Mouse (Mus musculus): Measurements from ENCODE around the gene Ccl4. TPM values are rescaled to one million over a fixed set of nuclear protein-coding genes. Genes with fewer than 3 reads are reported as not detected.

Ccl4 gene
- polyA plus RNA-seq, 1 experiment from 2014 or later: 0.46 TPM

DNA sequence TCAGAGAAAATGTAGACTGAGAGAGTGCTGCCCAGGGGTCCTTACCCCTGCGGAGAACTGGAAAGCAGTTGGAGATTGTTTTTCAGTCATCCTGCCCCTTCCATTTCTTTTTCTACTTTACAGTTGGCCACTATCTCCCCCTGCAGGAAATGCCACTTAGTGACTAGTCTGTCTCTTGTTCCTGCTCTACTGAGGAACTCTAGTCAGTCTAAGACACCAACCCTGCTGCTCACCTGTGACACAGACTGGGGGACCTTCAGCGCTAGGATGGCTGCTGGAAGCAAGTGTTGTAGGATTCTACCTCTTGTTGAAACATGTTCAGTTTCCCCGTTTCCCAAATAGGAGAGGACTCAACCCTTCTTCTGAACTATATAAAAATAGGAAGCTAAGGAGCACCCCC lies 22.9 kb upstream of the Ccl4 start:
- no peak for ATAC-seq (replicated peaks)
- WGBS: 69% methylated on average over 3 of the region's 3 CpGs
- H3K4me2 ChIP-seq (replicated peaks): no peak overlapping the region

DNA sequence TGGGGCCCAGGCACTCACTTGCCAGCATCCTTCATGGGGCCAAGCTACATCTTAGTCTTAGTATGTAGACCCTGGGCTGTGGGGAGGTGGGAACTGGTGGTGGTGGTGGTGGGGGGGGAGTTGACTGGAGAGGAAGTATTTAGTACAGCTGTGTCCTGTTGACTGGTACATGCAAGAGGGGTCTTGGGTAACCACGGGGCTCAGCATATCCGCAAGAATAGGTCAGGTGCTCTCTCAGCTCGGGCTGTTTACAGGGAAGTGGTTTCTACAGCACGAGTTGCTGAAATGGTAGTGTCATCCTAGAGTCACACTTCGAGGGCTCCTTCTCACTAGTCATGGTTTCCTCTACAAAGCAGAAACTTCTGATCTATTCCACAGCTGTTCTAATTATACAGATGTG lies 22.2 kb upstream of the Ccl4 start:
- no peak for ATAC-seq (replicated peaks)
- Histone ChIP-seq H3K9me3 (no peaks in the 10 kb centered on the region), H3K4me3 (no peak overlapping the region), H3K27me3 (no peaks in the 10 kb centered on the region), H3K36me3 (no peaks in the 10 kb centered on the region), H3K4me2 (replicated peaks) (no peak overlapping the region), H3K9ac (replicated peaks) (no peak overlapping the region), H3K27ac (replicated peaks) (no peak overlapping the region), H3K4me1 (no peaks in the 10 kb centered on the region)
- 92% methylated on average over 5 of the region's 5 CpGs for WGBS

More for the DNA sequence above, 22.9 kb upstream of the Ccl4 start:
- Histone ChIP-seq H3K9me3 (no peaks in the 10 kb centered on the region), H3K4me3 (no peak overlapping the region), H3K27ac (replicated peaks) (no peak overlapping the region), H3K27me3 (no peaks in the 10 kb centered on the region), H3K9ac (replicated peaks) (no peak overlapping the region), H3K36me3 (no peaks in the 10 kb centered on the region), H3K4me1 (no peaks in the 10 kb centered on the region)

DNA sequence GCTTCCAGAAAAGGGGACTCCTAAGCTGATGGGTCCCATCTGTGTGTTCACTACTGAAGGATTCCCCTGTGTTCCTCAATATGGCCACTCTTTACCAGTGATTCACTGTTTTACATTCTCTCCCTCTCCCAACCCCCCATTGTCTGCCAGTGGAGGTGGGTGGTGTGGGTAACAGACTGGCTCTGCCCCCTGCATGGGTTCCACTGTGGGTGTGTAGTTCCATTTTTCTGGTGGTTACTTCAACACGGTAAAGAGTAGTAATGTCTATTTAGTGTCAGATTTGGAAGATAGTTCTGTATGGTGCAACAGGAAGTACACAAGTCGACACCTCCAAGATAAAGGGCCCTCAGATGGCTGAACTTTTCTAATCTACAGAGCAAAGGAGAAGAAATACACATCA lies 21.2 kb upstream of the Ccl4 start:
- 85% methylated on average over 2 of the region's 2 CpGs for WGBS

DNA sequence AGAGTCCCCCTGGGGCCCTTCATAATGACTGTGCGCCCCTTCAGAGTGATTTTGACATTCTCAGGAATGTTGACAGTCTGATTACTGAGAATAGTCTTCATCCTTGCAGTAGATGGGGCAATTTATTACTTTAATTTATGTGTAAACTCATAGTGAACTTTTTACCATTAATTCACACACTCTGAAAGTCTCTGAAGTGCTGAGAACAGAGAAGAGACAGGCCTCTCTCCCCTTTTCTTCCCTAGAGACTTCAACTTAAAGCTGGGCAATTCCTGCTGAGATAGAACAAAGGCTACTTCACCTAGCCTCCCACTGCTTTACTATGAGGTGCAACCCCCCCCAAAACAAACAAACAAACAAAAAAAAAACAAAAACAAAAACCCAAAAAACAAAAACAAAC lies 16.9 kb upstream of the Ccl4 start, which contains the start of gene Rpl9-ps1:
Rpl9-ps1 (minus strand) TSS at position 101 of the 400 bp plus-strand sequence.
- no peak within 1 kb of the TSS for H3K9ac ChIP-seq (replicated peaks)
- no peak for ATAC-seq (replicated peaks)
- no peak within 1 kb of the TSS for H3K27ac ChIP-seq (replicated peaks)
- no peak within 1 kb of the TSS for H3K4me2 ChIP-seq (replicated peaks)
- H3K9me3 ChIP-seq: no peaks in the 10 kb centered on the region
- 85% methylated on average over 1 of the region's 1 CpGs for WGBS
- no peaks in the 10 kb centered on the region for H3K27me3 ChIP-seq
- H3K4me1 ChIP-seq: no peaks in the 10 kb centered on the region
- no peaks in the 10 kb centered on the region for H3K36me3 ChIP-seq
- no peak within 1 kb of the TSS for H3K4me3 ChIP-seq

More for the DNA sequence above, 21.2 kb upstream of the Ccl4 start:
- Histone ChIP-seq H3K36me3 (no peaks in the 10 kb centered on the region), H3K9ac (replicated peaks) (no peak overlapping the region), H3K4me3 (no peak overlapping the region), H3K27ac (replicated peaks) (no peak overlapping the region), H3K4me2 (replicated peaks) (no peak overlapping the region), H3K4me1 (no peaks in the 10 kb centered on the region), H3K9me3 (no peaks in the 10 kb centered on the region), H3K27me3 (no peaks in the 10 kb centered on the region)
- no peak for ATAC-seq (replicated peaks)

DNA sequence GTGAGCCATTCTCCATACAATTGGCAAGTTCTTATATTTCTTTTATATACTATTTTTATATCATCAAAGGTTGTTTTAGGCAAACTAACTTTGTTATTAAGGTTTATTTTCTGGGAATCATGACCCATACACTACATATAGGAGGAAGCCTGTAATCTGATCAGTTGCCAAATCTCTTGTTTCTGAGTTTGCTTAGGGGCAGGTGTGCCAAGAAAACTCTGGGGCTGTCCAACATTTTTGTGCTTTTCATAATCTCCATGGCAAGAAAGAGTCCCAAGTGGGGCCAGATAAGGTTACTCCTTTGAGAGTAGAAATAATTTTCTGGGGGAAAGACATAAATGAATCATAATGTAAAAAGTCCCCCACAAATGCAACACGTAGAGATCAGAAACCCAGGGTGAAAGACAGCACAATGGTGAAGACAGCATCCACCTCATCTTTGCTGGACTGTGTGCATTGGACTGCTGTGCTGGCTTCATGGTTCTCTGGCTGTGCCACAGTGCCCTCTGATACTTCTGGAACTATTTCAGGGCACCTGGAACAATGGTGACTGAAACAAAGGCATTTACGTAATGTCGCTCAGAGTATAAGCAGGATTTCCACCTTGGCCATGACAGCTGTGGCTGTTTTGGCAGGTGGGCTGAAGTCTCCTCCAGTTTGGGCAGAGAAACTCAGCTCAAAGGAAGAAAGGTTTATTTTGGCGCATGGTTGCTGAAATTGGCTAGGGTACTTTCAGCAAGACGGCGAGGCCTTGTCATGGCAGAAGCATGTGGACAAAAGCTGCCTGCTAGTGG lies 15.8 kb upstream of the Ccl4 start:
- H3K9me3 ChIP-seq: no peaks in the 10 kb centered on the region
- H3K36me3 ChIP-seq: no peaks in the 10 kb centered on the region
- H3K27me3 ChIP-seq: no peaks in the 10 kb centered on the region
- no peak overlapping the region for H3K9ac ChIP-seq (replicated peaks)
- no peak for ATAC-seq (replicated peaks)
- no peak overlapping the region for H3K27ac ChIP-seq (replicated peaks)
- H3K4me1 ChIP-seq: no peaks in the 10 kb centered on the region
- H3K4me2 ChIP-seq (replicated peaks): no peak overlapping the region
- WGBS: 95% methylated on average over 6 of the region's 6 CpGs
- no peak overlapping the region for H3K4me3 ChIP-seq

DNA sequence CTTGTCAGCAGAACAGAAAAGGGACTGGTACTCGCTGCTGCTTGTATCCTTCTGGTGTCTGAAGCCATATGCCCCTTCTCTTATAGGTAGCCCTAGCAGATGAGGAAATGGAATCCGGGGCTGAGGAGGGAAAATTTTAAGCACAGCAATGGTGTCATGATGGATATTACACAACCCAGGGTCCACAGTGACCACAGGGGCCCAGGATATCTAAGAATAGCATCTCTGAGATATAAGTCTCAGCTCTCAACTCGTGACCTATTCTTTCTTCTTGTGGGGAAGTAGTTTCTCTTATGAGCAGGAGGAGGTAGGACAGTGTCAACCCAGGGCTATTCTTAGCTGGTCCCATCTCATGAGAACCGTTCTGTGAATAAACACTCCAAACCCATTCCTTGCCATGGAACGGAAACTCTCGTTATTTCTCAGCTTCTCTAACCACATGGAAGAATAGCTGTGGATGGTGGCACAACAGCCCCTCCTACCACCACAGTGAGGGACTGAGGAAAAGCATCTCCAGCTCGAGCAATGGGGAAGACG lies 13.0 kb upstream of the Ccl4 start, which contains the start of gene Ccl3:
Ccl3 (minus strand) TSS at position 51 of the 537 bp plus-strand sequence.
- Histone ChIP-seq H3K4me2 (replicated peaks) (no peak within 1 kb of the TSS), H3K27ac (replicated peaks) (no peak within 1 kb of the TSS), H3K4me3 (no peak within 1 kb of the TSS), H3K9ac (replicated peaks) (no peak within 1 kb of the TSS), H3K9me3 (no peaks in the 10 kb centered on the region), H3K36me3 (no peaks in the 10 kb centered on the region), H3K27me3 (no peaks in the 10 kb centered on the region), H3K4me1 (no peaks in the 10 kb centered on the region)
- ATAC-seq (replicated peaks): no peak
- 80% methylated on average over 8 of the region's 8 CpGs for WGBS

DNA sequence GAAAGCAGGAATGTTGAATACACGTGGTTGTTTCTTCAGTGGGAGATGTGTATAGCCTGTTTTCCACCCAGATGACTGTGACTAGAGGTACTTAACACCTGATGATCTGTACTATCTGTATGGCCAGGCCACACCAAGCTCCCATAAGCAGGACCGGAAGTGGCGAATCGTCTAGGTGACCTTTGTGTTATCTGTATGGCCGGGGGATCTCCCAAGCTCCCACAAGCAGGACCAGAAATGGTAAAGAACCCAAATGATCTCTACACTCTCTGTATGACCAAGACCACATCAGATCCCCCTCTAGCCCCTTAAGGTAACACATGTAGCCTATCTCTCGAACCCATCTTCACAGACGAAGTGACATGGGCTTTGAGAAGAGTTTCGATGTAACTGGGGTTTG lies 7.8 kb upstream of the Ccl4 start:
- H3K27me3 ChIP-seq: no peaks in the 10 kb centered on the region
- H3K9me3 ChIP-seq: no peaks in the 10 kb centered on the region
- no peak overlapping the region for H3K9ac ChIP-seq (replicated peaks)
- no peak overlapping the region for H3K27ac ChIP-seq (replicated peaks)
- no peak overlapping the region for H3K4me2 ChIP-seq (replicated peaks)
- no peaks in the 10 kb centered on the region for H3K4me1 ChIP-seq
- no peak overlapping the region for H3K4me3 ChIP-seq
- 94% methylated on average over 8 of the region's 8 CpGs for WGBS
- no peaks in the 10 kb centered on the region for H3K36me3 ChIP-seq
- no peak for ATAC-seq (replicated peaks)

DNA sequence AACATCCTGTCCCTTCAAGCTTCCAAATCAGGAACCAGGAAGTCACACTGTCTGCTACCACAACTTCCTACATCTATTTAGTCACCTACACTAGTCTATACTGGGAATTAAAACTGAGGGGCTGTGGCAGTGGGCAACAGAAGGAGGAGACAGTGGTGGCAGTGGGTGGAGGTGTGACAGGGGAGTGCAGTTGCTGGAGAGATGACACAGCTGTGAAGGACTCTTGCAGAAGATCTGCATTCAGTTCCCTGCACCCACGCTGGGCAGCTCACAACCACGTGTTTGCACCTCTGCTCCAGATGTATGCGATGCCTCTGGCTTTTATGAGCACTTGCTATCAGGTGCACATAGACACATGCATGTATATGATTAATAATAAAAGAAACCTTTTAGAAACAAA lies 4.9 kb upstream of the Ccl4 start:
- ATAC-seq (replicated peaks): no peak
- no peak overlapping the region for H3K27ac ChIP-seq (replicated peaks)
- no peaks in the 10 kb centered on the region for H3K4me1 ChIP-seq
- H3K9ac ChIP-seq (replicated peaks): no peak overlapping the region
- 91% methylated on average over 3 of the region's 3 CpGs for WGBS
- H3K36me3 ChIP-seq: no peaks in the 10 kb centered on the region
- H3K27me3 ChIP-seq: no peaks in the 10 kb centered on the region
- no peak overlapping the region for H3K4me2 ChIP-seq (replicated peaks)
- H3K4me3 ChIP-seq: no peak overlapping the region
- no peaks in the 10 kb centered on the region for H3K9me3 ChIP-seq

DNA sequence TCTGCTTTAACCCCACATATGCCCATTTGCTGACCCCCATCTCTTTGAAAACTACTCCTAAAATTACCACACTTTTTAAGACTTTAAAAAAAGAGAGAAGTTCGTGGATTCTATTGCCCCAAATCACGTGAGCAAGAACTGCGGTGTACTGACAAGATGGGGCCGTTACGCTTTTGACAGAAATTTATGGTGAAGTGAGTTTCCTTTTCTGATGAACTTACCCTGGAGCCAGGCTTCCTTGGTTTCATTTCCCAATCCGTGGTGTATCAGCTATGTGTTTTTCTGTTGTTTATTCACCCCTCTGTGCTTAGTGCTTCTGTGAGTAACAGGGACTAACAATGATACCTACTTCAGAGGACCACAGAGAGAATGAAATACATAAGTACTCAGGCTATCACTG lies 3.6 kb upstream of the Ccl4 start:
- H3K9me3 ChIP-seq: no peaks in the 10 kb centered on the region
- H3K4me1 ChIP-seq: no peaks in the 10 kb centered on the region
- no peaks in the 10 kb centered on the region for H3K27me3 ChIP-seq
- WGBS: 85% methylated on average over 6 of the region's 6 CpGs
- no peak overlapping the region for H3K4me3 ChIP-seq
- H3K4me2 ChIP-seq (replicated peaks): no peak overlapping the region
- no peak overlapping the region for H3K9ac ChIP-seq (replicated peaks)
- no peak for ATAC-seq (replicated peaks)
- no peaks in the 10 kb centered on the region for H3K36me3 ChIP-seq
- H3K27ac ChIP-seq (replicated peaks): no peak overlapping the region

DNA sequence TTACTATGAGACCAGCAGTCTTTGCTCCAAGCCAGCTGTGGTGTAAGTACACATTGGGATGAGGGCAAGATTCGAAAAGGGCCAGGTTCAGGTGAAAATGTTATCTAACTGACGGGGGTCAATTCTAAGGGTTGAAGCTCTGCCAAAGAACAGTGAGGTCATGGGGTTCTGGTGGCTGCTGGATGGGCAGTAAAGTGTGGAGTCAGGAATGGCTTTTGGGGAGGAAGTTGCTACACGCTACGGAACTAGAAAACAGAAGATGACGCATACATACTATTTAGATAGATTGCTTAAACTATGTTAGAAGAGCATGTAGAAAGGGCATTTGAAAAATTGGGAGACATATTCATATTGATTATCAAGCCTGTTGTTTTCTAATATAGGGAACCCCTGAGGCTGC lies 1.1 kb downstream of the Ccl4 start:
- Histone ChIP-seq H3K9ac (replicated peaks) (no peak overlapping the region), H3K4me3 (no peak overlapping the region), H3K27ac (replicated peaks) (no peak overlapping the region), H3K4me2 (replicated peaks) (no peak overlapping the region), H3K36me3 (no peaks in the 10 kb centered on the region), H3K9me3 (no peaks in the 10 kb centered on the region), H3K27me3 (no peaks in the 10 kb centered on the region), H3K4me1 (no peaks in the 10 kb centered on the region)
- no peak for ATAC-seq (replicated peaks)
- 90% methylated on average over 5 of the region's 5 CpGs for WGBS

DNA sequence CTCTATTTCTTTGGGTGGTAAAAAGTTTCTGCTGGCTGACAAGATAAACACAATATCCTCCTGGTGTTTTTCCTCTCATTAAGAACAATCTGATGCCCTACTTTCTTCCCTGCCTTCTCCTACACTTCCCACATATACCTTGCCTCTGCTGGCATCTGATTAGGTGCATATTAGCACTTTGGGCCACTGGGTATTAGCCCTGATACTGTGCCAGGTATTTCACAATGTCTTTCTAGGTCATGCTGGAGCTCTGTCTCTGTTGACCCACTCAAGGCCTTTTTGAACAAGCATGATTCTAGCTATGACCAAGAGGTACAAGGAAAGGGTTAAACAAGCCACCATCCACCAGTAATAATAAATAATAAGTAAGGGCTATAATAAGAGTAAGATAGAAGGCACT lies 9.4 kb downstream of the Ccl4 start:
- H3K27me3 ChIP-seq: no peaks in the 10 kb centered on the region
- no peaks in the 10 kb centered on the region for H3K9me3 ChIP-seq

DNA sequence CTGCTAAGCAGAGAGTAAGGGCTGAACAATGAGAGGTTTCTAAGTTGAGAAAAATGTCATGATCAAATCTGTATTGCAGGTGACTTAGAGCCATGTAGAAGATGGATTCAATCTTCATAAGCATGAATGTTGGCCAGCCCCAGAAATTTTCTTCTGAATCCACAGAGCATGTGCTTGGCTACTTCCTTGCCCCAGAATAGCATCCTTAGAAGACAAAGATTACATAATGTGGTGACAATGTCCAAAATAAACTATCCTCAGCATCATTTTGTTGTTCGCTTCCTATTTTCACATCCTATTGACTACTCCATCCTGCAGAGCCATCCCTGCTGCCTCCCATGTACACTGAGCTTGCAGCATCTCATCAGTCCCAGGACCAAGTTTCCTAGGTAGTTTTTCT lies 13.3 kb downstream of the Ccl4 start:
- Histone ChIP-seq H3K36me3 (no peaks in the 10 kb centered on the region), H3K27me3 (no peaks in the 10 kb centered on the region), H3K9ac (replicated peaks) (no peak overlapping the region), H3K4me1 (no peaks in the 10 kb centered on the region), H3K9me3 (no peaks in the 10 kb centered on the region), H3K27ac (replicated peaks) (no peak overlapping the region), H3K4me2 (replicated peaks) (no peak overlapping the region), H3K4me3 (no peak overlapping the region)
- no peak for ATAC-seq (replicated peaks)
- WGBS: 92% methylated on average over 1 of the region's 1 CpGs

More for the DNA sequence above, 9.4 kb downstream of the Ccl4 start:
- H3K9ac ChIP-seq (replicated peaks): no peak overlapping the region
- H3K4me1 ChIP-seq: no peaks in the 10 kb centered on the region
- H3K4me3 ChIP-seq: no peak overlapping the region
- no peak for ATAC-seq (replicated peaks)
- H3K27ac ChIP-seq (replicated peaks): no peak overlapping the region
- no peak overlapping the region for H3K4me2 ChIP-seq (replicated peaks)
- no peaks in the 10 kb centered on the region for H3K36me3 ChIP-seq

DNA sequence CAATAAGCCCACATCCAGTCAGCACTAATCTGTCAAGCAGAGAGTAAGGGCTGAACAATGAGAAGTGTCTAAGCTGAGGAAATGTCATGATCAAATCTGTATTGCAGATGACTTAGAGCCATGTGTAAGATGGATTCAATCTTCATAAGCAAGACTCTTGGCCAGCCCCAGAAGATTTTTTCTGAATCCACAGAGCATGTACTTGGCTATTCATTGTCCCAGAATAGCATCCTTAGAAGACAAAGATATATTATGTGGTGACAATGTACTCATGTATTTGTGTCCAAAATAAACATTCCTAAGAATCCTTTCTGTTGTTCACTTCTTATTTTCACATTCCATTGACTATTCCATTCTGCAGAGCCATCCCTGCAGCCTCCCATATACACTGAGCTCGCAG lies 27.5 kb downstream of the Ccl4 start:
- Histone ChIP-seq H3K36me3 (no peaks in the 10 kb centered on the region), H3K4me3 (no peak overlapping the region), H3K27me3 (no peaks in the 10 kb centered on the region), H3K27ac (replicated peaks) (no peak overlapping the region), H3K9ac (replicated peaks) (no peak overlapping the region), H3K4me2 (replicated peaks) (no peak overlapping the region), H3K4me1 (no peaks in the 10 kb centered on the region), H3K9me3 (no peaks in the 10 kb centered on the region)
- no peak for ATAC-seq (replicated peaks)
- 75% methylated on average over 1 of the region's 1 CpGs for WGBS
